ENCODE assay signal across 22 mouse cellular contexts in genomic region chr16:85143863-85144262, GRCm38 (mm10).
"Had no signal": no experiment of that assay in that cellular context is flagged by ENCODE, and none has a peak within 500 bp of the region (broad histone marks: within the 10 kb centered on the region; RNA-seq: fewer than 3 reads in every experiment).

No protein-coding gene starts in this region.

- H3K36me3 ChIP-seq: limb, embryonic 13.5 days; liver, embryonic 12.5 days; liver, embryonic 15.5 days; lung, embryonic 15.5 days; midbrain, embryonic 13.5 days had no signal

- H3K9me3 ChIP-seq: limb, embryonic 13.5 days; liver, embryonic 12.5 days; liver, embryonic 15.5 days; lung, embryonic 15.5 days; midbrain, embryonic 10.5 days; midbrain, embryonic 13.5 days; neural tube, embryonic 13.5 days had no signal

- H3K9ac ChIP-seq: limb, embryonic 13.5 days; liver, embryonic 12.5 days; liver, embryonic 15.5 days; lung, embryonic 15.5 days; midbrain, embryonic 13.5 days; neural tube, embryonic 13.5 days had no signal

- H3K27me3 ChIP-seq: limb, embryonic 13.5 days; liver, embryonic 12.5 days; liver, embryonic 15.5 days; lung, embryonic 15.5 days; megakaryocyte, embryonic 14.5 days; midbrain, embryonic 13.5 days; neural tube, embryonic 13.5 days had no signal

- DNase-seq: kidney, postnatal 14 days; kidney, postnatal 4 days; left cerebral cortex, postnatal 4 days; liver; lung, adult 18-20 months; lung, postnatal 10 days; lung, postnatal 36 days; right cerebral cortex, postnatal 25 days; thymus, adult 2 months; thymus, postnatal 14 days; thymus, postnatal 4 days had no signal

- ATAC-seq: liver, embryonic 12.5 days; midbrain, embryonic 13.5 days; midbrain, embryonic 16.5 days had no signal

- H3K4me2 ChIP-seq: limb, embryonic 13.5 days; liver, embryonic 12.5 days; liver, embryonic 15.5 days; lung, embryonic 15.5 days; midbrain, embryonic 13.5 days; neural tube, embryonic 13.5 days had no signal

- H3K27ac ChIP-seq: limb, embryonic 13.5 days; liver, embryonic 12.5 days; liver, embryonic 15.5 days; lung, embryonic 15.5 days; midbrain, embryonic 10.5 days; midbrain, embryonic 13.5 days; neural tube, embryonic 13.5 days; stomach, postnatal 0 days had no signal

- H3K4me1 ChIP-seq: megakaryocyte, embryonic 14.5 days had no signal

- H3K4me3 ChIP-seq: limb, embryonic 13.5 days; liver, embryonic 12.5 days; liver, embryonic 15.5 days; lung, embryonic 15.5 days; megakaryocyte, embryonic 14.5 days; midbrain, embryonic 10.5 days; midbrain, embryonic 13.5 days; myocyte; neural tube, embryonic 13.5 days had no signal
